Mouse (Mus musculus): ENCODE measurements around the gene Sec11a.

DNA sequence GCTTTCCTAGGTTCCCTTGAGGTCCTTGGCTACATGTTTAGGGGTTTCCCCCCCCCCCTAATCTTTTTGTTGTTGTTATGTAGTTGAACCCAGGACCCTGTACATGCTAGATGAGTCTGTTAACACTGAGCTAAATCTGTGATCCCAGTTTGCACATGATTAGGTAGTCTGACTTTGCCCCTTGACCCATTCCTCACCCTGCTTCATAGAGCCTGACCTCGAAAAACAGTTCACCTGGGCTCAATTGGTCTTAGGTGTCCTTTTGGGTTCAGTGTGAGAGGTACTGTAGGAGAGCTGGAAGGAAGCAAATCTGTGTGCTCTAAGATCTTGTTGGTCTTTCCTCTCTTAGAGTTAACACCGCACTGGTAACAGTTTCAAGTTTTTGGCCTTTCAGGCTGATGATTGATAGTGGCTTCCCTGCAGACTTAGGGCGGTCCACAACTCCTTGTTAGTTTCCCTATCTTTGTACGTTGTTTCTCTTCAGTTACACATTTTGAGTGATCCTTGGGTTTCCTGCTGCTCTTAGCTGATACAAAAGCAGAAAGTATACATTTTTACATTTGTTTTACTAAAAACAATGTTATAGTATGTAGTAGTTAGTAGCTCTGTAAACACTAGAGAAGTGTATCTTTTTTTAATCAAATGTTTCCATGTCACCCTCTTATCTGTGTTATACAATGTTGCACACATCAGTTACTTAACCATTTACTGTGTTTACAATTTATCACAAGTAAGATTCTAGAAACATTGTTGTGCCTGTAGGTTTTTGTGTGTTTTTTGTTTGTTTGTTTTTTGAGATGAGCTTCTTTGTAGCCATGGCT is 40.4 kb upstream of the Sec11a start:
- no peak for TF ChIP-seq CTCF (IDR thresholded peaks at IDR 0.05; ENCODE audit: low read depth, low read length)
- TF ChIP-seq GATA1 (IDR thresholded peaks at IDR 0.05; ENCODE audit: borderline replicate concordance, low read length) = no peak
- TF ChIP-seq TAL1 (conservative IDR thresholded peaks at IDR 0.05; ENCODE audit: low read depth, low read length) = no peak
- TF ChIP-seq POLR2AphosphoS5 (IDR thresholded peaks at IDR 0.05; ENCODE audit: insufficient replicate concordance, low read depth, low read length) = no peak
- no peak for TF ChIP-seq GATA2 (IDR thresholded peaks at IDR 0.05; ENCODE audit: borderline replicate concordance, low read depth, low read length)

Data from G1E (cell line).